Mouse (Mus musculus) cerebellum, adult 9-11 months (tissue): ENCODE measurements around the gene Tmc6.

Experiments used
- DNase-seq: peaks from one replicate; pipeline ENCODE4 v3.0.0; 2022

The Tmc6 gene

DNA sequence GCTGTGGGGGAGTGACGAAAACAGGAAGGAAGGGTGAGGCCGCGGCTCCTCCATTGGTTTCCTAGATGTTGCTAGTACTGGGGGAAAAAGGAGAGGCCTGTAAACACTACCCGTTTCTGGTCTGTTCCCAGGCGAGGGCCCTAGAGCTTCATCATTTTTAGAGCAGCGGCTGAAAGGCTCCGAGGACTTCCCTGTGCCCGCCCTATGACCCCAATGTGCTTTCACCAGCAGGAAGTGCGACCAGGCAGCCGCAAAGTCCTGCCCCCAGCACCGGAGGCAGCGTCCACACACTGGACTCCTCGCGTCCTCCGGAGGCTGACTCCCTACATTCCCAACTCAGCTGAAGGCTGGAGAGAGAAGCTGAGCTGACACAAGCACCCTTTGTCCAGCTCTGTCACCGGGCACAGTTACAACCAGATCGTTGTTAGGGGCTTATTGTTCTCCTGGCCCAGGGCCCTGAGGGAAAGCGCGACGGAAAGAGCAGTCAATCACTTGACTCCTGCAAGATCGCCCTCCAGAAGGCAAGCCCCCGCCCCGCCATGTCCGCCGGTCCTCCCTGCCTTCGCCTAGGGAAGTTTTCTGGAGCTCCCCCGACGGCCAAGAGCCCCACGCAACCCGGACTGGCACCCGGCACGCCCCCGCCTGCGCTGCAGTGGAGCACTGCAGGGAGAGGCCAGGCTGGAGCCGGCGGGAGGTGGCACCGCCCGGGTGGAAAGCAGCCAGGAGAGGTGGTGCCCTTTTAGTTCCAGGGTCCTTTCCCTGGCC is 2.4 kb downstream of the Tmc6 start:
- DNase-seq = no peak

DNA sequence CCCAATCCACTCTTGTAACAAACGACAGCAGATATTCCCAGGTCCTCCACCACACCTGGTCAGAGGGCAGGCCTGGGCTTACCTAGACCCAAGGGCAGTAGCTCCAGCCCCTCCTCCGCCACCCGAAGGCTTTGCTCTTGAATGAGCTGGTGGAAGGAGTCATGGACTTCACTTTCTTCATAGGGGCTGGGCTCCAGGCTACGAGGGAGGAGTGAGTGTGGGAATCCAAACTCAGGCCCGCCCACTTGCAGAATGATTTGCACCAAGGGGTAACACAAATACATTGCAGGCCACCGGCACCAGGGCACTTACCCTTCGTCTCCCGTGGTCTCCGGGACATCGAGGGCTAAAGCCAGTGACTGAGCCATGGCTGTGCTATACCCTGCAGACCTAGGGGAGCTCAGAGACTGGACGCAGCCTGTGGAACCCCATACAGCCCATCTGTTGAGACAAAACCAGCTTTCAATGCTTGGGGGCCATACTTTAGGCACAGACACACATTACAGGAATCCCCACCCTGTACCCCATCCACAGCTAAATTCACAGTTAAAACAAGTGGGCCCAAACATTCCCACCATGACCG is 3.1 kb downstream of the Tmc6 start:
- DNase-seq = no peak

DNA sequence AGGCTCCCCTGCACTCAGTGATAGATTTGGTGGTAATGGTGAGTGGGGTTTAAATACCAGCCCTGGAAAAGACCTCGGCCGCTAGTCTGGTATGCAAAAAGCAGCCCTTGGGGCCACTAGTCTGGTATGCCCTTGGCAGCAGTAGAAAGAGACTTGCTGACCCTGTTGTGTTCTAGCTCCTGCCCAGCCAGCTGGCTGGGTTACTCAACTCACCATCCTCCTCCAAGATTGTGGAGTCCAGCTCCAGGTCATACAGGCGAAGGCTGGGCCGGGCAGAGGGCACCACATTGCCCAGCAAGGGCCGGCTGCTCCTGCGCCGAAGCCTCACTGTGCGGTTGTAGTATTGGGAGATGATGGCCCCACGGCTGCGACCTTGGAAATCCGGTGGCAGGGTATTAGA is 4.0 kb downstream of the Tmc6 start:
- no peak for DNase-seq

DNA sequence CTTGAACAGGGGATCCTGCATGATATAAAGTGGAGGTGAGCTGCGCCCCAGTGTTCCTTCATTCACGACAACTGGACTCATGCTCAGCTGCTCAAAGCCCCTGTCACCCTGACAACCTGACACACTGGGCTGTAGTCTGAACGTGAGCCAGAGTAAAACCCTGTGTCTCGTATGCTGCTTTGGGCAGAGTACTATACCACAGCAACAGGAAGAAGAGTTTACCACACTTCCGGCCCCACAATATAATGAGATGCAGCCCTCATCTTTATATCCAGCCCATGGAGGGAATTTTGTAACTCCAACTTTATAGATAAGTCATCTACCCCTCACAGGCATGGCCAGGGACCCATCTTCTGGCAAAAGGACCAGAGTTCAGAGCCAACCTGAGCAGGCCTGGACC is 4.9 kb downstream of the Tmc6 start:
- DNase-seq = no peak

DNA sequence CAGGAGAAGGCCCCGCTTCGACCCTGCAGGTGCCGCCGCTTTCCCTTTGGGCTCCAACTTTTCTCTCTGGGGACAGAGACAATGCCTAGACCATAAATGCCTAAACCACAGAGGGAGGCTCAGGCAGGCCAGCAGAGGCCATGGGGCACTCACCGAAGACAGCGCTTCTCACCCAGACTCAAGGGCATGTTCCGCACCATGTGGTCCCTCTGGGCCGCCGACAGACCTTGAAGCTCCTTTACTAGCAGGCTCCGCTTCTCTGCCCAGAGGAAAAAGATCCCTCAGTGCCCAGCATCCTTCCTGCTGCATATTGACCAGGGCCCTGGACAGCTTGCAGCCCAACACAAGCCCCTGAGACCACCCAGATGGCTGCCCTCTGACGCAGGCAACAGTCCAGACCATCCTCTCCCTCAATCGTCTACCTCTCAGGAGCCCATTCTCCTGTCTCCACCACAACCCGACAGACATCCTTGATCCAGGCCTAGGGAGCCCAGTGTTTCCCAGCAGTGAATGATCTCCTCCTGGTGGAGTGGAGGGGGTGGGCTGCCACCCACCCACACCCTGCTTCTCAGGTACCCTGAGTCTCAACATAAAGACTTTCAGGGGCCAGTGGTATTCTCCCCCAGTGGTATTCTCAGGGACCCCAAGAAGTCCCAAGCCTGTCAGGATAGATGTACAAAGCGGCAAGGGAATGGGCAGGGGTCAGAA is 5.8 kb downstream of the Tmc6 start:
- DNase-seq = no peak

DNA sequence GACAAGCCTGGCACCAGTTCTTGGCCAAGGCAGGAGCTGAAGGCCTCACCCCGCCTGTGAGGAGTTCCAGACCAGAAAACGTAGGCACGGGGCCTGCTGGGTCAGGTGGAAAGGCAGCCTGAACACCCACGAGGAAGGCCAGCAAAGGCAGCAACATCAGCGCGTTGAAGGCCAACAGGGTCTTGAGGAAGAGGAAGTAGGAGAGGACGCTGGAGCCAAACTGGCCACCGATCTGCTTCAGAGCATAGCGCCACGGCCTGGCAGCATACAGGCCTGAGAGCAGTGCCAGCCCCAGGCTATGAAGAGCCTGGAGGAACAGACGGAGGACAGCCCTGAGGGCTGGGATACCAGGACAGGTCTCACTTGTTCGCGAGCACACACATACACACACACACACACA is 6.5 kb downstream of the Tmc6 start:
- no peak for DNase-seq

DNA sequence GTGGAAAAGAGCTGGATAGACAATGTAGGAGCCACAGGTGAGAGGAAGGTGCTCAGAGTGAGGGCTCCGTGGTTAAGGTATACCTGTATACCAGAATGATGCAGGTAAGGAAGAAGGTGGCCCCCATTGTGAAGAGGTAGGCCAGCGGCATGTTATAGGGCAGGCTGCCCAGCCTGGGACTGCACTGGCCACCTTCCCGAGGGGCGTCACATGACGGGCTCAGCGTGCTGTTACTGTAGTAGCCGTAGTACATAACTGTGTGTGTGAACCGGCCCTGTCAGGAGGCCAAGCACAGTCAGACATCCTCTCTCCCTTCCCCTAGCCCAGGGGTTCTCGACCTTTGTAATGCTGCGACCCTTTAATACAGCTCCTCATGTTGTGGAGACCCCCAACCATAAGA is 7.1 kb downstream of the Tmc6 start:
- no peak for DNase-seq

DNA sequence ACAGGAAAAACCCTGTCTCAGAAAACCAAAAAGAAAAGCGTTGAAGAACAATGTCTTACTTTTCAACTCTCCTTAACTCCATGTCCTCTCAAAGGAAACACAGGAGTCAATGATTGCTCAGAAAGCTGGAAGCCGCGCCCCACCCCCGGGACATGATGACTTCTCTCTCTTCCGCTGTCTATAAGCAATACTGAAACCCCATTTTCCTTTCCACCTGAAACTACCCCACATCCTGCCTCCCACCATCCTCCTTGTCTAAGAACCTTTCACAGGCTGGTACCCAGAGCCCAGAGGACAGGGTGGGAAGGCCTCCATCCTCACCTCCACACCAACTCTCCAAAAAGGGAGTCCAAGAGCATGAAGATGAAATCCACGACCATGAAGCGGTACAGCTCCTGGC is 9.6 kb downstream of the Tmc6 start:
- no peak for DNase-seq

DNA sequence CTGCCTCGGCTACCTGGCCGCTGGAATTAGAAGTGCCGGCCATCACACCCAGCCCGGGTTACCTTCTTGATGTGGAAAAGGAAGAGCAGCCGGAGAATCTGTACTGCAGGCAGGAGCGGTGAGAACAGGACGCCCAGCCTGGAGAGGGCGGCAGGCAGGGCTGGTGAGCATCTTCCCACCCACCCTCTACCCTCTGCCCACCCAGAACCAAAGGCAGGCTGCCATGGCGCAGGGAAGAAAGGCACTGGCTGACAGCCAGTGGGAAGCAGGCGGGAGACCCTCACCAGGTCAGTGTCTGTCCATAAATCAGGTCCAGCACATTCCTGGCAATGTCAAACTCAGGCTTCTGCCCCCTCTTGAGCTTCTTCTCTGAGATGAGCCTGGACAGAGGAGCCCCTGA is 11.6 kb downstream of the Tmc6 start:
- DNase-seq = no peak

DNA sequence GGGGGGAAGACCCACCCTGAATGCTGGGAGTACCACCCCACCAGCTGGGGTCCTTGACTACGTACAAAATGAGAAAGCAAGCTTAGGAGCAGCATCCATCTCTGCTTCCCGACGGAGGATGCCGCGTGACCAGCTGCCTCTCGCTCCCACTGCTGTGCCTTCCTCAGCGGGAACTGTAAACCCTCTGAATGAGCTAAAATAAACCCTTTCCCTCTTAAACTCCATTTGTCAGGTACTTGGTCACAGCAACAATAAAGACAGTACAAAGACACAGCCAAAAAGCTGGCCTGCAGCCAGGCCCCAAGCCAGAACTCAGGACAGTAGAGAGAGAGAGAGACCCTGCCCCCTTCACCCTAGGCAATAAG is 12.3 kb downstream of the Tmc6 start:
- no peak for DNase-seq

DNA sequence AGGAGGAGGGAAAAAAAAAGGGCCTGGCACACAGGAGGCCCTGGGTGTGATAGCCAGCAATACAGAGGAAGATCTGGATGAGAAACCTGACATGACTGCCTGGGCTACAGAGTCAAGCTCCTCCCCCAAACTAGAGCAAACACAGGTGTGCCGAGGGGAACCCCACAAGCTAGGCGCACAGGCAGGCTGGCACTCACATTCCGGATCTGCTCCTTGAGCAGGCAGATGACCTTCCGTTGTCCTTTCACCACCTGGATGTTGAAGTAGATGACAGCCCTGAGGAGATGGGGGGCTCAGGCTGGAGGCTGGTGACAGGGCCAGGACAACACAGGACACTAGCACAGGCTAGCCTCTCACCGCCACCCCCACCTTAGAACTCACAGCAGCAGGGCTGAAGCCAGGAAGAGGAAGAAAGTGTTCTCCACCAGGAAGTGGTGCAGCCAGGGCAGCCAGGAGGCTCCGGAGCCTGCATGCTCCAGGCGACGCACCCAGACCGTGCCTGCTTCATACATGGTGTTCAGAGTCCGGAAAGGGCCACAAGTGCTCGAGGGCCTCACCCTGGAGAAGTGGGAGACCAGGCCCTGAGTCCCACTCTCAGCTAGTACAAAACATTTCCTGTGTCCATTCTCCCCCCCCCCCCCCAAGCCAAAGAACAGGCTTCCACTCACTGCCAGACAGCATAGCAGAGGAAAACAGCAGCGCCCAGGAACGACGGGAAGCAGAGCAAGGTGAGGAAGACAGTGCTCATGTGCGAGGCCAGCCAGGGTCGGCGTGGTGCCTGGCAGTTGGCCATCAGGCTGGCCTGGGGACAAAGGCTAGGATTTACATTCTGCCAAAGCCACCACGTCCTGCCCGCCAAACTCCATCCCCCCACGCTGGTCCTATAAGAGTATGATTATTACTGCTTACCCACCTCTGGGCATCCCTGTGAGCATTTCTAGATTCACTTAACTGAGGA is 13.0 kb downstream of the Tmc6 start:
- DNase-seq = peak; percentile 42

DNA sequence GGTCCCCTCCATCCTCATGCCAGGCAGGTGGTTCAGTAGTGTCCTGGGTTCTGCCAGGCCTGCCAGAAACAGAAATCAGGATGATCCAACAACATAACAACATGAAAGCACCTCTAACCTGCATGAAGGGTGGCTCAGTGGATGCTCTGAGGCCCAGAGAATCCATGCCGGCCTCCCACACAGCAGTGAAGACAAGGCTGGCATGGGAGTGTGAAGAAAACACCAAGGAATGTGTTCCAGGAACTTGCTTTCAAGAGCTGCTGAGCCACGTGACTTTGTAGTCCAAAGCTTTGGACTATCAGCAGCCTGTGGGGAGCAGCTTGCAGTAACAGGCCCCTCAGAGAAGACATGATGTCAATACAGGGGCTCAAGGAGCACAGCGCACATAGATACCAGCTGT is 15.7 kb downstream of the Tmc6 start:
- no peak for DNase-seq

DNA sequence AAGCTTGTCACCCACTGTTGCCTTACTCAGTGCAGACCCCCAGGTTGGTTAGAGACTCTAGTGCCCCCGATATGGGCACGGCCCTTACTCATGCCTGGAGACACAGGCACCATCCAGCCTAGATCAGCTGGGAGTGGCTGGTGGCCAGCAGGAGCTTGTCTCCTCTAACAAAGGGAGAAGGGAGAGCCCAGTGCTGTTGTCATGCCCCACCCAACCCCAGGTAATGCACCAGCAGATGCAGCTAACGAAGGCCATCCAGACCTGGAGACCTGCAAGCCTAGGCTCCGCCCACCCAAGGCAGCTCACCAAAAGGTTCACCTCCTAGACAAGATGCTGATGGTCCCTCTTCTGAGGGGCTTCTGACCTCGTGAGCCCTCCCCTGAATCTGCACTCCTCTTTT is 16.6 kb downstream of the Tmc6 start:
- DNase-seq = no peak

DNA sequence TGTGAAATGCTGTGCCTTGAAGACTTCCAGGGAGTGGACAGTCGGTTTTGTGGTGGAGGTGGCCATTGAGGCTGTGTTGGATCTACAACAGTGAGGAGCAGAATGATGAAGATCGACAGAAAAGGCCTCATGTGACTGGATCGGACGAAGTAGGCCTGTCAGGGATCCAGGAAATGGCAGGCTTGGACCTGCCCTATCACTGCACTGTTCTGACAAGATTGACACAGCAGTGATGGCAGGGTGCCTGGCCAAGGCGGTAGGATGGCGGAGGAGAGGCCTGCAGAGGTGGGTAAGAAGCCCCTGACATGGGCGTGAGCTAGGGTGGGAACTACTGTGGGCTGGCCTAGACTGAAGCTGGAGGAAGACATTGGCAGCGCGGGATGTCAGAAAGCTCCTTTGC is 17.7 kb downstream of the Tmc6 start:
- DNase-seq = no peak

DNA sequence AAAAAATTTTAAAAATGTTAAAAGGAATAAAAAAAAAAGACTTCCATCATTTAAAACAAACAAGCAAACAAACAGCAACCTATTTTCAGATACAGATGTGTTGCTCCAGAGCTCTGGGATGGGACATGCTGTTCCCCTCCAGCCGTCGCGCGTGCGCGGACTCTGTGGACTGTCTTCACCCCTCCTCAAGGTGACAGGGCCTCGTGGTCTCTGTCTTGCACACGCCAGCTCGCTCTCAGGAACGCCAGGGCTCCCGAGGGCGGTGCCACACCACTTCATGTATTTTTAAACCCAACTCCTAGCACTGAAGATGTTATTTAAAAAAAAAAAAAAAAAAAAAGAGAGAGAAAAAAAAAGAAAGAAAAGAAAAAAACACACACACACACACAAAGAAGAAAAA is 19.8 kb downstream of the Tmc6 start:
- no peak for DNase-seq

DNA sequence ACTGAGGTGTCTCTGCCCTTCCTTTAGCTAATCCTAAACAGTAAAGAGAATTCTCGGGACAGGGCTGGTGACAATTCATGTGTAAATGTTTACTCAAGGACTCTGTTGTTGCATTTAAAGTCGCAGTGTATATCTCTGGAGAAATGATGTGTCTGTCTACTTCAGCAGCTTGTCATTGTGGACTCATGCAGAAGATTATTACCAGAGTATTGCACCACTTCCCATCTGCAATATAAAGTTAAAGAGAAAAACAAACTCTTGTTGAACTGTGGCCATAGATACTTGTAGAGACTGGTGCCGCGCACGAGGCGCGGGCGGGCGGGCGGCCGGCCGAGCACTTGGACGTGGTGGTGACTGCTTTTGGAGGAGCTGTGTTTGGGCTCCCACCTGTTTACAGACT is 20.2 kb downstream of the Tmc6 start:
- no peak for DNase-seq

DNA sequence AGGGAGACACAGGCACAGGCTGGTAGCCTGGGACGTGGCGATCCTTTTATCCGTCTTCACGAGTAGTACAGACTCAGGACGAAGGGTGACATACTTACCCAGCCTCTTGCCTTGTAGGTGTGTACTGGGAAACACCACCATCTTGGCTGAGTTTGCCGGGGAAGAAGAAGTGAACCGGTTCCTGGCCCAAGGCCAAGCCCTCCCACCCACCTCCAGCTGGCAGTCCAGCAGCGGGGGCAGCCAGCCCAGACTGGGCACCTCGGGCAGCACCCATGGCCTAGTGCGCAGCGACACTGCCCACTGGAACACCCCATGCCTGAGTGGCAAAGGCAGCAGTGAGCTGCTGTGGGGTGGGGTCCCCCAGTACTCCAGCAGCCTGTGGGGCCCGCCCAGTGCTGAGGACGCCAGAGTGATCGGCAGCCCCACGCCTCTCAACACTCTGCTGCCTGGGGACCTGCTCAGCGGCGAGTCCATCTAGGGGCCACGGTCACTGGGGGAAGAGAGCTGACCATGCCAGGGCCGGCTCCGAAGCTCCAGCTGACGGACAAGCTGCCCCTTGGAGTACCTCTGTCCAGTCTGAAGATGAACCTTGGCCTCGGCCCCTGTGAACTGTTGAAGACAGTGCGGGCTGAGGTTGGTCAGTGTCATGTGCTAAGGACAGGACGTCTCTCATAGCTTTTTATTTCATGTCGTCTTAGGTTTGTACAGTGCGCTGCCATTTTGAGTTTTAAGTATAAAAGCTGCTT is 21.5 kb downstream of the Tmc6 start:
- no peak for DNase-seq

DNA sequence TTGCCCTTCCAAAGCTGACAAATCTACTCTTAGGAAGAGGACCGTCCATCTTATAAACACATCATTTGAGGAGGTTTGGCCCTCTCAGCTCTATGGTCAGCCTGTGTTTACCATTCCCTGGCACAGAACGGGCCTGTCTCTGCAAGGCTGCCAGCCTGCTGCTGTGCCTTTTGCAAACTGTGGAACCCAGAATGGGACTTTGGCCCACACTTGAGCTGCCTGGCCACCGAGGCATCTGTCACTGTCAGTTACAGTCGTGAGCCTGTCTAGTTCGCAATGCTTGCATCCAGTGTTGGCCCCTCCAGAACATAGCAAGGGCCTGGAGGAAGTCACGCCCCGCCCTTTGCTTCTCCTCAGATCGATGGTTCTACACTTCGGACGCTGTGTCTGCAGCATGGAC is 22.7 kb downstream of the Tmc6 start:
- DNase-seq = peak; percentile 70

DNA sequence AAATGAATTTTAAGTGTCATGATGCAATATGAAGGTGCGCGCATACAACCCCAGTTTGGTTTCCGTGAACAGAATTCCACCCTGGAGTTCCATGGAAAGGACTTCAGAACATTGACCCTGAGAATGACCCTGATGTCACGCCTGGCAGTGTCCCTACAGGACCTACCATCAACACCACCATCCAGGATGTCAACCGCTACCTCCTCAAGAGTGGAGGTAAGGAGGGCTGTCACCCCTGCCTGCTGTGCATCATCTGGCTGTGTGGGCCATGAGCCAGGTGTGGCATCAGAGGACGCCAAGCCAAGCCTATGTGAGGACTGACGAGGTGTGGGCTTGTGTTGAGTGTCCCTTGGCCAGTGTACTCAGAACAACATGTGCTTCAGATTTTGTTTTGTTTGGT is 26.1 kb downstream of the Tmc6 start:
- no peak for DNase-seq

DNA sequence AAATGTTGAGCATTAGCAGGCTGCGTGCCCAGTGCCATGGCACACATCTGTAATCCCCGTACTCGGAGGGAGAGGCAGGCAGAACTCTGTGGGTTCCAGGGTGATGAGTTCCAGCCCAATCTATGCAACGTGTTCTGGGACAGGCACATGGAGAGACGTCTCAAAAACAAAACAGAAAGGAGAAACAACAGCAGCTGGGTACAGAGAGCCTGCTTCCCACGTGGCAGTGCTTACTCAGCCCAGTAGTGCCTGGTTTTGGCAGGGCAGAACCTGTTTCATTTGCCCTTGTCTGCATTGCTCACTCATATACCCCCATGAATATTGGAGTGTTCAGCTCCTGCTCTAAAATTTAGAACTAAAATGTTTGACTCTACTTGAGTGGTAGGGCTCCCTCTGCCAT is 30.5 kb downstream of the Tmc6 start:
- no peak for DNase-seq

DNA sequence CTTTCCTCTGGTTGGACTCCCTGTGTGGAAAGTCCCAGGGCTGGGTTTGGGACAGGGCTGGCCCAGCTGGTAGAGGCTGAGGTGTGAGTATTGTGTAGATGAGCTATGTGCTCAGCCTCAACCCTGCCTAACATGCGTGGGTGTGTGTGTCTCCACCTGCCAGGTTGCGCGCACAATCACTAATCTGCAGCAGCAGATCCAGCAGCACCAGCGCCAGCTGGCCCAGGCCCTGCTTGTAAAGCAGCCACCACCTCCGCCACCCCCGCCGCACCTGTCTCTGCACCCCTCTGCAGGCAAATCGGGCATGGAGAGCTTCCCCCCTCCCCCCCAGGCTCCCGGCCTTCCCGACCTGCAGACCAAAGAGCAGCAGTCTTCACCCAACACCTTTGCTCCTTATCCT is 32.6 kb downstream of the Tmc6 start:
- peak; percentile 54 for DNase-seq

DNA sequence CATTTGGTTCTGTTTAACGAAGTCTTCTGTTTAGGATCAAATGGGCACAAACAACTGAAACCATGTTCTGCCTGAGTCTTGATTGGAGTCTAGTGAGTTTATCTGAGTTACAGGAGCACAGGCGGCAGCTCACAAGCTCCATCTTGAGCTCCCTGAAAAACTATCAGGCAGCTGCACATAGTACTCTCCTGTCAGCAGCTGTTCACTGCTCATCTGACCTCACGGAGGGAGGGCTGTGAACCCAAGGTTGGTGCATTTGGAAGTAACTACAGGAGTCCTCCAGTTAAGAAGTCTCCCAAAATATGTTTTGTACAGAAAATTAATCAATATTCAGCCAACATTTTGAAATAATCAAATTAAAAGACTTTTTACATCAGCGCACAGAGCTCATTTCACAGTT is 33.4 kb downstream of the Tmc6 start:
- no peak for DNase-seq
